Mouse (Mus musculus): Measurements from ENCODE around the gene Rbbp4.
"Not testable (repeated sequence)": the region's sequence is repeated elsewhere in the genome, so short reads cannot be mapped to it uniquely, and the experiment has no call there.

The Rbbp4 gene

DNA sequence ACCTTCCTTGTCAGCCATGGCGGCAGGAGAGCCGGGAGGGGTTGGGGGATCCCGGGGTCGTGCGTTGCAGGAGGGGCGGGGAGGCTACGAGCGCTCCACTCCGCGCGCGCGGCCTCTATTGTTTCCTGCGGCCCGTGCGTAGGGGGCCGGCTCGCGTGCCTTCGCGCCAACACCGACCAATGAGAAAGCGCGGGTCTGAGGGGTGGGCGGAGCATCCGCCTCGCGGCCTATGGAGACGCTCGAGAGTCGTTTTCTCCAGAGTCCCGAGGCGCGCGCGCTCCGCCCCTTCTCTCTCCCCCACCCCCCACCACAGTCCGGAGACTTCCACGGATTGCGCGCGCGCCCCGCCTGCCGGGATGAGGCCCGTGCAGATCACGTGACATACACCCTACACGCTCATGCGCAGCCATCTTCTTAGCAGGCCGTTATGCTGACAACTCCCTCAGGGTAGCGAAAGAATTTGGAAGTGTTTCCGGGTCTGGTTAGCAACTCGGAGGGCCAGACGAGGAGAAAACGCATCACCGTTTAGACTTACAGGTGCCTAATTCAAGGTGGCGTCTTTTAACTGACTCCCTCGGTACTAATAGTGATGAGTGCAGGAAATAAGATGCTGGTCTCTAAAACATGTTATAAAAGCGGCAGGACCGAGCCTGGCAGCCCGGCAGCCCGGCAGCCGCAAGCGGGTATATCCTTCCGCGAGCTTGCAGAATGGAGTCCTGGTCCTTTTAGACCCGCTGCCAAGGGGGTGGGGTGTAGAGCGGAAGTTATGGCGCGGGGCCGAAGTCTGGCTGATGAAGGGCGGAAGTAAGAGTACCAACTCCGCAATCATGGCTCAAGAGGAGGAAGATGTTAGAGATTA is at the start of gene Rbbp4, which contains the start of gene Zbtb8os:
Gene Rbbp4, minus strand, starts transcription at position 155 of the 859 bp plus-strand sequence.
Gene Zbtb8os, plus strand, starts transcription at position 480 of the 859 bp plus-strand sequence.
- DNase-seq (ENCODE audit: low spot score), result peak; percentile 98

DNA sequence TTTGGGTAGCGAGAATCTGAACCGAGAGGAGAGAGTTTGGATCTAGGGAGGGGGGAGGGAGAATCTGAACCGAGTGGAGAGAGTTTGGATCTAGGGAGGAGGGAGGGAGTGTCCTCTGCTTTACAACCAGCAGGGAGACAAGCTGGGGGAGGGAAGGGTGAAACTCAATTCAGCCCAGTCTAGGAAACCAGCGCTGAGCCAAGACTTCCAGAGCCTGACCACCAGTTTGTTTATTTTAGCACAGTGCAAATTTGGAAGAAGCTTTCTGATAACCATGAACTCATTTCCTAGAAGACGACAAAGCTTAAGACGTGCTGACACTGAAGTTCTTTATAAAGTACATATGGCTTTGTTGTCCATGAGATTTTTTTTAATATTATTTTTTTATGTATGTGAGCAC is 49.3 kb upstream of the Rbbp4 start:
- DNase-seq (ENCODE audit: low spot score), result no peak

DNA sequence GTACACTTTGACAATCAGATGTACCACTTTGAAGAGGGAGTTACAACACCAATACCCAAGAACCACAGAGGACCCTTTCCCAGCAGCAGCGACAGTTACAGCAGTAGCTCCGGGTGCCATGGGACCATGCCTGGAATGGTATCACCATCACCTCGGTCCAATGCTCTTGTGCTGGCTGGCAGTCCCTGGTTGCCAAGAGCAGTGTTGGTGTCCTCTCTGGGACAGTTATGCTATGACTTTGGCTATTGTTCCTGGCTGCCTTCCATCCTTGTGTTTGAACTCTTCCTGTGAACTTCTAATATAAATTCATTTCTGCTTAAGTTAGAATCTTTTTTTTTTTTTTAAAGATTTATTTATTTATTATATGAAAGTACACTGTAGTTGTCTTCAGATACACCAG is 48.4 kb upstream of the Rbbp4 start:
- DNase-seq (ENCODE audit: low spot score), result no peak

DNA sequence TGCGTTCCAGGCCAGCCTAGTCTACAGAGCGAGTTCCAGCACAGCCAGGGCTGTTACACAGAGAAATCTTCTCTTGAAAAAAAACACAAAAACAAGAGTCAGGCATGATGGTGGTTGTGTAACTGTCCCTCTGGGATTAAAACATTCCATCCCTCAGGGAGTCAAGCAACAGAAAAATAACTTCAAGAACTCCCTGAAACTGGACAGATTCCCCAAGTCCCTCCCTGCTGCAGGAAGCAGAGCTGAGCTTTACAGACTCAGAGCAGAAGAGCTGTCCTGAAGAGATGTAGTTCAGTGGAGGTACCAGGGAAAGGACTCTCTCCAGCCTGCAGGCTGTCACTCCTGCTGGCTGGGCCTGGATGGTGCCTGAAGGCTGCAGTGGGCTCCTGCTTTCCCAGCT is 47.3 kb upstream of the Rbbp4 start:
- DNase-seq (ENCODE audit: low spot score), result no peak

DNA sequence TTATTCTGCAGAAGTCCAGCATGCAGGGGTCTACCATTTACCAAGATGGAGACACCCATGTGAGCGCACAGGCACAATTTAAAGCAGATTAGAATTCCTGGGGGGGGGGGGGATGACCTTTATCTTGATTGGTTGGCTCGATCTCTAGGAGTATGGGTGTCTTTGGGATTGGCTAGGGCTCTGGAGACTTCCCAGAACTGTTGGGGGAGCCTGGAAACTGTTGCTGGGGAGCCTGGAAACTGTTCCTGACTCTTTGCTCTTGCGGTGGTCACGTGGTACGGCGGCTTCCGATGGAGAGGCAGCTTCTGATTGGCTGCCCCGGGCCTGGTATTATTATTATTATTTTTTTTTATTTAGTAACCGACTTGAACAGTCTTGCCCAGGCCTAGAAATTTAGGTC is 46.9 kb upstream of the Rbbp4 start:
- DNase-seq (ENCODE audit: low spot score), result no peak

DNA sequence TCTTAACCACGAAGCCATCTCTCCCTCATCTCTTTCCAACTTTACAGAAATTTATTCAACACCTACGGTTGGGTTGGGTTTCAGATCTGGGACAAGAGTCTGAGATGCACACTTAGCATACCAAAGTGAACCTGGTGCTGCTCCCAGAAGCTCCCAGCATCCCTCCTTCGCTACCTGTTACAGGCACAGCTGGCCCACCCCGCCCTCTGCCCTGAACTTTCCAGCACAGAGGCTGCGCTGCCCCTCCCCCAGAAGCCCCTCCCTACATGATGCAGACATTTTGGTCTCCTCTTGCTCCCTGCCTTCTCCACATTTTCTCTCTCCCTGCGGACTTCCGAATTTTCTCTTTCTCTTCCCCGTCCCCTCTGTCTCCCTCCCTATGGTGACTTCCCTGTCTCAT is 46.0 kb upstream of the Rbbp4 start:
- DNase-seq (ENCODE audit: low spot score), result no peak

DNA sequence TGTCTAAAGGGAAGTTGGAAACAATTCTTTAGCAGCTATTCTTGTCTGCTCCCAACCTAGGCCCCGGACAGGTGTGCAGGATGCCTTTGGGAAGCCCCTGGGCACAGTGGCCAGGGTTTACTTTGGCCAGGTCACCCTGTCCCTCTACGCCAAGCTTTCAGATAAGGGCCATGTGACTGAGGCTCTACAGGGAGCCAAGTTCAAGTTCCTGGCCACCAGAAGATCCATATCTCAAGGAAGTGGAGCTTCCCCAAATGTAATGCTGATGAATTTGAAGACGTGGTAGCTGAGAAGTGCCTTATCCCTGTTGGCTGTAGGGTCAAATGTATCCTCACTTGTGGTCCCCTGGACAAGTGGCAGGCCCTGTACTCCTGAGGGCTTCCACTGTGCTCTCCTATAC is 44.6 kb upstream of the Rbbp4 start:
- no peak for DNase-seq (ENCODE audit: low spot score)

DNA sequence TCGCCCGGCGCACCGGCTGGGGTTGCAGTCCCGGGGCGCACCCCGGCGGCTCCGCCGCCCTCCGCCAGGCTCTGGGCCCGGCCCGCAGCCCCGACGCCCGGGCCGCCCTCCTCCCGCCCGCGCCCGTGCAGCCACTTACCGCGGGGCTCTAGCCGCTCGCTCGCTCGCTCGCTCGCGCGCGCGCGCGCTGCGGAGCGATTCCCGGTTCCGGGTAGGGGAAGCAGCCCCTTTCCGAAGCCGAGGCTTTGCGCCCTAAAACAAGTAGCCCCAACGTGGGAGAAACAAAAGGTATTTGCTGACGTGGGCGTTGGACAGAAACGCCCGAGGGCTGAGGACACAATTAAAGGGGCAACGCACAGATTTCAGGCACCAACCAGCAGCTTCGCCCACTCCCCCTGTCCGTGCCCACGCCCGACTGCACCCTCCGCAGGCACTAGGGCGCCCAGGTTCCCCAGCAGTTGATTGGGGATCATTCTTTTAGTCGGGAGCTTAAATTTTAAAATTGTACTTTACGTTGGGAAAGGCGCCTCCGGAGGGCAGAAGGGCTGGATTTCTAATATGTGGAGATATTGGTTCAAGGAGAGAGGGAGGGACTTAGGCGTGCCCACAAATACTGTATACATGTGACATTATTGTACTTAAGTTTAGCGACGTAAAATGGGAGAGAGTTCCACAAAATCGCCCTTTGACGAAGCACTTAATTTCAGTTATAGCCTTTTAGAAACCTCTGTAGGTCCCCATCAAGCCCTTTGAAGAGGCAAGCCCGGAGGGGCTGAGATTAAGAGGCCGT is 42.6 kb upstream of the Rbbp4 start, which contains the start of gene Zbtb8a:
Gene Zbtb8a, minus strand, starts transcription at position 516 of the 790 bp plus-strand sequence.
- peak; percentile 75 for DNase-seq (ENCODE audit: low spot score)

DNA sequence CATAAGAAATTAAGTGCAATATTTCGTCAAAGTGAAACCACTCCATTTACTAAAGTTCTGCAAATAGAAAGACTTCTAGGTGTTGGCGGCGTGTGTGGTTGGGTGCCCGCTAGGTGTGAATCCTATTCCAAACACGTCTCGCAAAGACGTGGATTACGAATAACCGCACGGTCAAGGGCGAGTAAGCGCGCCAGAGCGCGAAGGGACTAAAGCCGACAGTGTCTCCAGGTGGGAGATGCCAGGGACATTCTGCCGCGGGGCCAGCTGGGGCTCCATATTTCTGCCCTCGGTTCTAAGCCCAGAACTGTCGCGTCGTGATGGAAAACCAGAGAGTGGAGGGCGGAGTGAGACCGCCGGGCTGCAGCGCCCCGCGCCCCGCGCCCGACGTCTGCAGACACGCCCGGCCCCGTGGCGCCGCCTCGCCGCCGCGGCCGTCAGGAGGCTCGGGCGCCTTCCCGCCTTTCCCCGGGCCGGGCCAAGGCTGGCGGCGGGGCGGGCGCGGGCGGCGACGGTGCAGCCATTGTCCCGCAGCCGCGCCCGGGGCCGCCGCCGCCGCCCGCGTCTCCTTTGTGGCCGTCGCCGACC is 41.9 kb upstream of the Rbbp4 start:
- peak; percentile 67 for DNase-seq (ENCODE audit: low spot score)

DNA sequence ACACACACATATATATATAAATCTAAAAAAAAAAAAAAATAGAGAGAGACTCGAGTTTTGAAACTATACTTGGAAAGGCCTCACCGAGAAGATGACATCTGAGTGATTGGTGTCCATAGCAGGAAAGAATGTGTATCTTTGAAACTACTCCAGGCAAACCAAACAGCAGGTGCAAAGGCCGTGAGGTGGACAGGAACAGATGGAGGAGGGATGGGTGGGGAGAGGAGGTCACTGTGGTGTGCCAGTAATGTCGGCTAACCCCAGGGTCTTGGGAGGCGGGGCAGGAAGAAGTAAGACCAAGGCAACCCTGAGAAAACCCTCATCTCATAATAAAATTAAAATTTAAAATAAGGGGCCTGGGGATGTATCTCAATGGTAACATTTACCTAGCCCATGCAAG is 40.7 kb upstream of the Rbbp4 start:
- DNase-seq (ENCODE audit: low spot score), result no peak

DNA sequence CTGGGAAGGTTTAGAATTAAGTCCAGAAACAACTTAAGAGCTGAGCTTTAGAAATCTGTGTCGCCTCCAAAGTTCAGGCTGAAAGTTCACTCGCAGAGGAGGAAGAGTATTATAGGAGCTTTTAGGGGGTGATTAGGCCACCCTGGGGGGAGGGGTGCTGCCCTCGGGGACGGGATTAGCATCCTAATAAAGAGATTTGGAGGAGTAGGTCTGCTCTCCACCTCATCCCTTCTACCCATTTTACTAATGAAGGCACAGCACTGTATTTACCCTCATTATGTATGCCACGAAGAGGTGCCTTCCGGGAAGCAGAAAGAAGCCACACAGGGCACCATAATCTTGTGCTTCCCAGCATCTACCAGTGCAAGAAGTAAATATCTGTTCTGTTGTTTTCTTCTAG is 39.8 kb upstream of the Rbbp4 start:
- DNase-seq (ENCODE audit: low spot score), result no peak

DNA sequence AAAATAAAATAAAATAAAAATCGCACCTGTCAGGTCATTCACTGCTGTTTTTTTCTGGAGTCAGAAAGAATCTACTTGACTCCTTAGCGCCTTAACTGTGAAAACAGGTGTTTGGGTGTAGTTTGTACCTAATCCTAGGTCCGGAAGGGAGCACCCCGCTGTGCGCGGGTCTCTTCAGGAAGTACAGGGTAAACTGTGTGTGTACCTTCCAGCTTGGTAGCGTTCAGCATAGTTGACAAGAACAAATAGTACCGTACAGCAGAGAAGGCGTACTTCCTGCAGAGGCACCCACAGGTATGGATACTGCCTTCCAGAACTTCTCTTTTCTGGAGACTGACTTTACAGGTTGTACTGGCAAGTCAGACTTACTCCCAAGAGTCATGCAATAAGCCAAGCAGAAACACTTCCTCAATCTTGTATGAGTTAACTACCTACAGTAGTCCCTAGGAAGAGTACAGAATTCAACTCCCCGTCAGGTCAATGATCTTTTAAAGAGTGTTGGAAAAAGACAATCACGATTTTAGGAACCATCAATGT is 39.1 kb upstream of the Rbbp4 start:
- DNase-seq (ENCODE audit: low spot score), result no peak

DNA sequence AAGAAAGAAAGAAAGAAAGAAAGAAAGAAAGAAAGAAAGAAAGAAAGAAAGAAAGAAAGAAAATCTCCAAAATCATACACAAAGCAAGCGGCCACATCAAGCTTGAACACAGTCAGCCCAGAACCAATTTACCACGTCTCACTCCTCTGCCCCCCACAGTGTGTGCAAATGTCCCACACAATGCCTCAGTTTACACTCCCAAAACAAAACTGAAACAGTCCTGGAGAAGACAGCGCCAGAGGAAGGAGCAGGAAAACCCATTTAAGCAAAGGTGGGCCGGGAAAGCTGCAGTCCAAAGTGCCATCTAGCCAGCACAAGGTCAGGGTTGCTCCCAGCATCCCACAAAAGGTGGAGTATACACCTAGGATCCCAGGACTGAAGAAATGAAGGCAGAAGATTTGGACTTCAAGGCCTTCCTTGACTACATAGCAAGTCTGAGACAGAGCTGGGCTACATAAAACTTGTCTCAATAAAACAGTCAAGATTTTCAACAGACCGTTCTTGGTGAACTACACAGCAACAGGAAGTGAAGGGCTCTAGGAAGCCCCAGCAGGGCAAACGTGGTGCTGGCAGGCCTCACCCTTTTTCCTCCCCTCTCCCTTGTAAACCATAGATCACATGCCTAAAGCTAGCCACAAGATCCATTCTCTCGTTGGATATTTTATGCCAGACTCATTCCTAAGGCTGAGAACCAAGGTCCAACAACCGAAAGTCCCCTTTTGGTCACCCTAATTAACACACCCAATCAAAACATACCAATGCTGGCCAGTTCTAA is 38.2 kb upstream of the Rbbp4 start:
- no peak for DNase-seq (ENCODE audit: low spot score)

DNA sequence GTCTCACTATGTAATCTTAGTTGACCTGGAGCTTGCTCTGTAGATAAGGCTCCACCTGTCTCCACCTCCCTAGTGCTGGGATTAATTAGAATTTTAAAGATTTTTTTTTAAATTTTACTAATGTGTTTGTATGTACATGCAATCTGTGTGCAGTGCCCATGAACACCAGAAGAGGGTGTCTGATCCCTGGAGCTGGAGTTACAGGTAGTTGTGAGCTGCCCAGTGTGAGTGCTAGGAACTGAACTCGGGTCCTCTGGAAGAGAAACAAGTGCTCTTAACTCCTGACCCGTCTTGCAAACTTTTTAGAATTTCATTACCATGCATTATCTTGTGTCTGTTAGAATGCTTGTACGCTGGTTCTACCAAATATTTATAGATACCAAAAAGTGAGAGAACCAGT is 36.2 kb upstream of the Rbbp4 start:
- DNase-seq (ENCODE audit: low spot score), result no peak

DNA sequence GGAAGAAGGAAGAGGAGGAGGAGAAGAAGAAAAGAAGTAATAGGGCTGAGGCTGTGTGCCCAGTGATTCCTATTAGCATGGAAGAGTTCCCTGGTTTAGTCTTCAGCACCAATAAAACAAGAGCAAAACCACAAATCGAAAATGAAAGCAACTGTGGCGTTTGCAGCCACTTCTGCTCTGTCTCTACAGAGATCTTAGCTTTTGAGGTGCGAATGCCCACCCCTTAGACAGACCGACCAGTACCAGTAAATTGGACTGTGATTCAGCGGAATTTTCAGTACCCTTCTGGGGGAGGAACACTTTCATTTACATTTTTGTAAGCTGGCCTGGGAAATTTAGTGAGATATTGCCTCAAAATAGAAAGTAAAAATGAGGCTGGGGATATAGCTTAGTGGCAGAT is 30.1 kb upstream of the Rbbp4 start:
- no peak for DNase-seq (ENCODE audit: low spot score)

DNA sequence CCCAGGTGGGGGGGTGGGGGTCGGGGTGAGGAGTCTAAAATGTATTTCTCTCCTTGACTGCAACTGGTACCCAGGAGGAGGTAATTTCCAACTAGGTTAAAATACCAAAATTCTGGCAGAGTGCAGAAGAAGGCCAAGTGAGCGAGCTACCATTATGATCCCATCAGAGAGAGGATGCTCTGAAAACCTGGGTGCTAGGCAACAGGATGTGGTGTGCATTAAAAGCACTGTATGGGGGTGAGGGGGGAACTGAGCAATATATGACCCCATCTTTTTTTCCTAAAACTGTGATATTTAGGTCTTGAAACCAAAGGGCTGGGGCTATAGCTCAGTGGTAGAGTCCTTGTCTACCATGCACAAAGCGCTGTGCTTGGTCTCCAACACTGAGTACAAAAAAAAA is 29.2 kb upstream of the Rbbp4 start:
- no peak for DNase-seq (ENCODE audit: low spot score)

DNA sequence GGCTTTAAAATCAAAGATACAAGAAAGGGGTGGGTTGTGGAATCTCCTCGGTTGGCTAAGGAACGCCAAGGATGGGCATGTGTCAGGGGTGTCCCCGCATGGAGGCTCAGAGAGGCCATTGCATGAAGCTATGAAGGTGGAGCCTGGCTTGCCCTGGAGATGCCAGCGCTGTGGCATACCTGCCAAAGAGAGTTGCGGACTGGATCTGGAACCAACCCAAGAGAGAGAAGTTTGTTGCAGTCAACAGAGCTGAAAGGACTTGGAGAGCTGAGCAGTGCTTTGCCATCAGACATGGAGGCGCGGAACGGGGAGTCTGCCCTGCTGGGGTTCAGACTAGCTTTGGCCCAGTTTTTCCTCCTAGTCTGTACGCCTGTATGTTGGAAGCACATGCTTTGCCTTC is 28.3 kb upstream of the Rbbp4 start:
- no peak for DNase-seq (ENCODE audit: low spot score)

DNA sequence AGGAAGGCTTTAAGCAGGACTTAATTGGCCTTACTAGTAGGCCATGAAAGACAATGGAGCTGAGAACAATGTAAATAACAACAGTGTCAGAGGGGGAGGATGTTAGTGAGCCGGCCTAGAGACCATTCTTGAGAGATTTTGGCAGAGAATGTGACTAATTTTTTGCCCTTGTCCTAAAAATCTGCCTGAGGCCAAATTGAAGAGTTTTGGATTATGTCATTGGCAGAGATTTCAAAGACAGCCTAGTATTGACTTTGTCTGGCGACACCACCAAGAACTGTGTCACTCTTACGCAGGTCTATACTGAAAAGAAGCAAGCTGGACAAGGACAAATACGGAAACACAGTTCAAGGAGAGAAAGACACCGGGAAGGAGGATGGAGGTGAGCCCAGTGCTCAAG is 27.6 kb upstream of the Rbbp4 start:
- DNase-seq (ENCODE audit: low spot score), result no peak

DNA sequence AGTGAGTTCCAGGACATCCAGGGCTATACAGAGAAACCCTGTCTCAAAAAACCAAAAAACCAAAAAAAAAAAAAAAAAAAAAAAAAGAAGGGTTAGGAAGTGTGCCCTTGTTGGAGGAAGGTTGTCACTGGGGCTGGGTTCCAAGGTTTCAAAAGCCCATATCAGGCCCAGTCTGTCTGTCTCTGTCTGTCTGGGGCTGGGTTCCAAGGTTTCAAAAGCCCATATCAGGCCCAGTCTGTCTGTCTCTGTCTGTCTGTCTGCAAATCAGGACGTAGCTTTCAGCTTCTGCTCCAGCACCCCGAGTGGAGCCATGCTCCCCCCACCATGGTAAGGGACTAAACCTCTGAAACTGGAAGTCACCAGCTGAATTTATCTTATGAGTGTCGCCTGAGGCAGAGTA is 27.1 kb upstream of the Rbbp4 start:
- DNase-seq (ENCODE audit: low spot score), result not testable (repeated sequence)

DNA sequence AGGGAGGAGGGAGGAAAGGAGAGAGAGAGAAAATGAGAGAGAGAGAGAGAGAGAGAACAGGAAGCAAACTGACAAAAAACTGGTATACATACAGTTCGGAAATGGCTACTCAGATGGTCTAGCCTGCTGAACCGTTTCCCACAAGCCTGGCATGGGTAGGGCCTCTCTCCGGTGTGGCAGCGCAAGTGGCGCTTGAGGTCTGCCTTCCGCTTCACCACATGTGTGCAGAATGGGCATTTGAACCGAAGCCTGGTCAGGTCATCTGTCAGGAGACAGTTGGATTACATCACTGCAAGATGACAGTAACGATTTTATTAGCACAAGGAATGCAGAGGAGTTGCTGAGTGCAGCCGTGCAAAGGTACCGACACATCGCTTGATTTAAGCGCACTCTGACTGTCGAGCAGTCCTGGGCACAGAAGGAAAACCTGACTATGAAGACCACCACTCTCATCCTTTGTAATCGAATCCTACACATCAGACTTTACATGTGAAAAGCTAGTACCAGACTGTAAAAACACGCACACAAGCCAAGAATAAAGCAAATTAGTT is 22.5 kb upstream of the Rbbp4 start:
- DNase-seq (ENCODE audit: low spot score), result no peak

DNA sequence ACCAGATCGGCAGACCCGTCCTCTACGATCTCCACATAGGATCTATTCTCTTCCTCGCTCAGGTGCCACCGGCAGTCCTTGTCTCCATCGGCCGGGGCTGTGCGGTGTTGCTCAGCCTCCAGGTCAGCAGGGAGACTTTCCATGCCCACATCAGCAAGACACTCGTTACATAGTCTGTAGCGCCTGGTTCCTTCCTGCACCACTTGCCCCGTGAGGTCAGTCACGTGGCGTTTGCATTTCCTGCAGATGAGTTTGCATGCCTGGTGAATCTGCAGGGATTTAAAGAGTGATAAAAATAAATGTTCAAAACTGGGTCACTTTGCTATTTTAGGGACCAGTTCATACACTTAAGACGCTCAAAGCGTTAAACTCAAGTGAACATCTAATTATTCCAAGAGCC is 19.1 kb upstream of the Rbbp4 start:
- no peak for DNase-seq (ENCODE audit: low spot score)

DNA sequence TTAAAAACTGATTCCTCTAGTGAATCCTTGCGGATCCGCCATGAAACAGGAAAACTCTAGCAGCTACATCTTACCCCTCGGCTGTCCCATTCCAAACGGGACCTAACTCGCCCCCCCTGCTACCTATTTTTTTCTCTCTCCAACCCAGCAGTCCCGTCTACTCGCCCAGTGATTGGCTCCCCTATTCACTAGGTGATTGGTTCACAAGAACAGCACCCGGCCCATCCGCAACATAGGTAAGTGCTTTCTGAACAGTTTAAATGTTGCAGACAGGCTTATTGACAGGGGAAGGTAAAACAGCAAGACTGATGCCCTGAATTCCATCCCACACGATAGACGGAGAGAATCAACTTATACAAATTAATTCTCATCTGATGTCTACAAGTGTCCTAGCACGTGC is 18.0 kb upstream of the Rbbp4 start:
- DNase-seq (ENCODE audit: low spot score), result no peak
